Mouse (Mus musculus) B cell, adult (primary cell): ENCODE results near the gene 4930415O20Rik. TPM values are rescaled to one million over a fixed set of nuclear protein-coding genes. Genes with fewer than 3 reads are reported as not detected.

Source experiments
- total RNA-seq: library from RNA; stranded (reverse); gene quantifications from 4 replicates; pipeline ENCODE4 v1.2.4, GENCODE M21; 2023; ENCODE audit not compliant: inconsistent age

Gene 4930415O20Rik
- total RNA-seq = not detected in 4 replicates

DNA sequence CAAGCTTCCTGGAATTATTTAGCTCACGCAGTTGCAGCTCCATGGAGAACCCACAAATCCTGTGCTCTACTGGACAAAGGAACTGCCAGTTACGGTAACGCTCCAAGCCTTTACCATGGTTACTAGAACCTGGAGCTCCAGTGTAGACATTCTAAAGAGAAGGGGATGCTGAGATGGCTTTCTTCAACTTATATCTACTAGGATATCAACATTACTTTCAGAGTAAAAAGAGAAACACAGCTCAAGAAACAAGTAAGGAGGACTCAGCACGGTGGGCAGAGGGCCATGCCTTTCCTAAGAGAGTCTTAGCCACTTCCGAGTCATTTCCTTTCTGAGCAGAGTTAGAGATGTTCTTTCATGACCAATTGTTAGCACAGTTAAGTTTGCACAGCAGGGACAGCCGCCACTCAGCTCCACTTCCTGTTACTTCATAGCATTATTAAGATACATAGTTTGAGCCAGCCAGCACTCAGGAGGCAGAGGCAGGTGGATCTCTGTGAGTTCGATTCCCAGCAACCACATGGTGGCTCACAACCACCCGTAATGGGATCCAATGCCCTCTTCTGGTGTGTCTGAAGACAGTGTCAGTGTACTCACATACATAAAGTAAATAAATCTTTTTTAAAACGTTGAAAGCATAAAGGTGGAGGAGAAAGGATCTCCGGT, at the start of gene 4930415O20Rik, which contains the start of gene Ccnt1:
Gene 4930415O20Rik, plus strand, starts transcription at position 132 of the 666 bp plus-strand sequence.
Gene Ccnt1, minus strand, starts transcription at position 51 of the 666 bp plus-strand sequence.

GRCm38 (mm10) chr15:98533881-98534627, 36.8 kb upstream of the 4930415O20Rik start, which contains the start of gene Kansl2:
Kansl2 (minus strand) TSS chr15:98534264.

GRCm38 (mm10) chr15:98609331-98610130, 38.7 kb downstream of the 4930415O20Rik start, which contains the start of gene Adcy6:
Adcy6 (minus strand) TSS chr15:98610076.

GRCm38 (mm10) chr15:98630540-98630939, 59.7 kb downstream of the 4930415O20Rik start, which contains the start of gene Cacnb3:
Cacnb3 (plus strand) TSS chr15:98630840.

Other genes starting within 250 kb of the 4930415O20Rik start
- not detected in 4 replicates for gene Olfr284, start 230.0 kb upstream of the 4930415O20Rik start, total RNA-seq
- not detected in 4 replicates for gene Olfr283, start 190.1 kb upstream of the 4930415O20Rik start, total RNA-seq
- not detected in 4 replicates for gene Olfr282, start 139.8 kb upstream of the 4930415O20Rik start, total RNA-seq
- gene Olfr281, start 118.4 kb upstream of the 4930415O20Rik start, total RNA-seq = not detected in 4 replicates
- not detected in 4 replicates for gene OR5BS1P, start 101.1 kb upstream of the 4930415O20Rik start, total RNA-seq
- 0.93 TPM in 1 of 4 replicates, not detected in the others for gene Lalba, start 88.3 kb upstream of the 4930415O20Rik start, total RNA-seq
- gene Olfr279, start 78.6 kb upstream of the 4930415O20Rik start, total RNA-seq = not detected in 4 replicates
- 70.2 to 77.7 TPM (median 72.9 TPM) in 4 replicates for gene Kansl2, start 36.7 kb upstream of the 4930415O20Rik start, total RNA-seq
- 128 to 168 TPM (median 160 TPM) in 4 replicates for gene Ccnt1, start 81 bp upstream of the 4930415O20Rik start, total RNA-seq
- 1.5 to 2.6 TPM (median 2.3 TPM) in 4 replicates for gene Adcy6, start 39.1 kb downstream of the 4930415O20Rik start, total RNA-seq
- gene Cacnb3, start 59.8 kb downstream of the 4930415O20Rik start, total RNA-seq = not detected in 4 replicates
- 129 to 154 TPM (median 140 TPM) in 4 replicates for gene Ddx23, start 91.9 kb downstream of the 4930415O20Rik start, total RNA-seq
- gene Rnd1, start 106.5 kb downstream of the 4930415O20Rik start, total RNA-seq = 0.63 to 1.6 TPM in 2 of 4 replicates, not detected in the others
- gene Ccdc65, start 137.2 kb downstream of the 4930415O20Rik start, total RNA-seq = not detected in 4 replicates
- gene Fkbp11, start 157.2 kb downstream of the 4930415O20Rik start, total RNA-seq = 15.1 to 21.5 TPM (median 17.9 TPM) in 4 replicates
- 87.1 to 90.8 TPM (median 87.3 TPM) in 4 replicates for gene Arf3, start 192.2 kb downstream of the 4930415O20Rik start, total RNA-seq
- gene Wnt10b, start 207.1 kb downstream of the 4930415O20Rik start, total RNA-seq = 0.29 to 1.7 TPM (median 1.0 TPM) in 4 replicates
- gene Wnt1, start 218.9 kb downstream of the 4930415O20Rik start, total RNA-seq = not detected in 4 replicates
- 0.27 to 0.60 TPM (median 0.48 TPM) in 4 replicates for gene Ddn, start 238.5 kb downstream of the 4930415O20Rik start, total RNA-seq